Mouse (Mus musculus): Measurements from ENCODE around the gene Nutf2. TPM values are rescaled to one million over a fixed set of nuclear protein-coding genes. Genes with fewer than 3 reads are reported as not detected.

Gene Nutf2
- polyA plus RNA-seq (2014; fragmentation: Nextera tagmentation; extraction: Ambion mirVana): 231 and 265 TPM in 2 replicates

GRCm38 (mm10) chr8:105860143-105860981 lies at the start of gene Nutf2:
Gene Nutf2 (plus strand): TSS chr8:105860580.
- Histone ChIP-seq H3K4me1 (ENCODE audit: control insufficient read depth, insufficient read depth, low read length) (peaks cover 45% of the 10 kb centered on the region), H3K27me3 (ENCODE audit: control insufficient read depth, insufficient read depth, low read length) (no peaks in the 10 kb centered on the region), H3K9me3 (replicated peaks; ENCODE audit: control insufficient read depth, low read length) (no peaks in the 10 kb centered on the region)

GRCm38 (mm10) chr8:105811061-105811460 lies 49.3 kb upstream of the Nutf2 start:
- H3K4me2 ChIP-seq: no peak overlapping the region
- H3K27ac ChIP-seq (ENCODE audit: low read depth, low read length): no peak overlapping the region
- no peak for ATAC-seq (replicated peaks; ENCODE audit: insufficient number of reproducible peaks, low FRiP score, low TSS enrichment)
- H3K27me3 ChIP-seq (ENCODE audit: control insufficient read depth, insufficient read depth, low read length): no peaks in the 10 kb centered on the region
- peaks cover 13% of the 10 kb centered on the region for H3K4me1 ChIP-seq (ENCODE audit: control insufficient read depth, insufficient read depth, low read length)
- 68% methylated on average over 10 of the region's 10 CpGs for WGBS (ENCODE audit: insufficient replicate concordance)
- H3K4me3 ChIP-seq (ENCODE audit: low read depth, low read length): no peak overlapping the region
- H3K36me3 ChIP-seq (ENCODE audit: control insufficient read depth, insufficient read depth, low read length): no peaks in the 10 kb centered on the region
- H3K9ac ChIP-seq (ENCODE audit: low read depth, low read length): no peak overlapping the region
- H3K9me3 ChIP-seq (replicated peaks; ENCODE audit: control insufficient read depth, low read length): no peaks in the 10 kb centered on the region

More at GRCm38 (mm10) chr8:105860143-105860981, at the start of gene Nutf2:
- Histone ChIP-seq H3K36me3 (ENCODE audit: control insufficient read depth, insufficient read depth, low read length) (no peaks in the 10 kb centered on the region), H3K4me2 (peak within 1 kb of the TSS; percentile 88), H3K27ac (ENCODE audit: low read depth, low read length) (peak within 1 kb of the TSS; percentile 92), H3K4me3 (ENCODE audit: low read depth, low read length) (peak within 1 kb of the TSS; percentile 96), H3K9ac (ENCODE audit: low read depth, low read length) (peak within 1 kb of the TSS; percentile 98)
- peak; percentile 96 for ATAC-seq (replicated peaks; ENCODE audit: insufficient number of reproducible peaks, low FRiP score, low TSS enrichment)
- WGBS (ENCODE audit: insufficient replicate concordance): under 1% methylated on average over 55 of the region's 59 CpGs

GRCm38 (mm10) chr8:105811543-105811942 lies 48.8 kb upstream of the Nutf2 start:
- ATAC-seq (replicated peaks; ENCODE audit: insufficient number of reproducible peaks, low FRiP score, low TSS enrichment): no peak
- Histone ChIP-seq H3K4me2 (no peak overlapping the region), H3K9me3 (replicated peaks; ENCODE audit: control insufficient read depth, low read length) (no peaks in the 10 kb centered on the region), H3K27me3 (ENCODE audit: control insufficient read depth, insufficient read depth, low read length) (no peaks in the 10 kb centered on the region), H3K27ac (ENCODE audit: low read depth, low read length) (no peak overlapping the region), H3K36me3 (ENCODE audit: control insufficient read depth, insufficient read depth, low read length) (no peaks in the 10 kb centered on the region), H3K9ac (ENCODE audit: low read depth, low read length) (no peak overlapping the region), H3K4me1 (ENCODE audit: control insufficient read depth, insufficient read depth, low read length) (peaks cover 13% of the 10 kb centered on the region), H3K4me3 (ENCODE audit: low read depth, low read length) (no peak overlapping the region)
- 55% methylated on average over 3 of the region's 3 CpGs for WGBS (ENCODE audit: insufficient replicate concordance)

DNA sequence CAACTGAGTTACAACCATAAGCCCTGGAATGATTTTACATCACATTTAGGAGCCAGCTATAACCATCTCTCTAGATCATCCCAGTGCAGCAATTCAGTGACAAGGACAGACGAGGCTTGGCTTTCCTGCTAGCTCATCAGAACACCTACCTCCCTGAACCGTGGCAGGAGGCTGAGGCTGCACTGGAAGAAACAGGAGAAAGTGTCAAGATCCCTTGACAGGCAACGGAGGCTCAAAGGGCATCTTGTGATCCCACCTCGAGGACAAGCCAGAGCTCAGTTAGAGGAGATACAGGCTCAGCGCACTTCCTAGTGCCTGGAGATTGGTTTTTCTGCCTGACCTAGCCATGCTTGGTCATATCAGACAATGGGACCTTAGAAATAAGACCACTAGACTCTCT lies 47.9 kb upstream of the Nutf2 start:
- H3K27ac ChIP-seq (ENCODE audit: low read depth, low read length): no peak overlapping the region
- peaks cover 13% of the 10 kb centered on the region for H3K4me1 ChIP-seq (ENCODE audit: control insufficient read depth, insufficient read depth, low read length)
- WGBS (ENCODE audit: insufficient replicate concordance): 76% methylated on average over 5 of the region's 5 CpGs

GRCm38 (mm10) chr8:105813241-105813640 lies 47.1 kb upstream of the Nutf2 start:
- 96% methylated on average over 6 of the region's 6 CpGs for WGBS (ENCODE audit: insufficient replicate concordance)

More for the DNA sequence above, 47.9 kb upstream of the Nutf2 start:
- no peaks in the 10 kb centered on the region for H3K9me3 ChIP-seq (replicated peaks; ENCODE audit: control insufficient read depth, low read length)
- H3K4me3 ChIP-seq (ENCODE audit: low read depth, low read length): no peak overlapping the region
- H3K36me3 ChIP-seq (ENCODE audit: control insufficient read depth, insufficient read depth, low read length): no peaks in the 10 kb centered on the region
- H3K4me2 ChIP-seq: no peak overlapping the region
- no peak overlapping the region for H3K9ac ChIP-seq (ENCODE audit: low read depth, low read length)
- ATAC-seq (replicated peaks; ENCODE audit: insufficient number of reproducible peaks, low FRiP score, low TSS enrichment): no peak
- H3K27me3 ChIP-seq (ENCODE audit: control insufficient read depth, insufficient read depth, low read length): no peaks in the 10 kb centered on the region

DNA sequence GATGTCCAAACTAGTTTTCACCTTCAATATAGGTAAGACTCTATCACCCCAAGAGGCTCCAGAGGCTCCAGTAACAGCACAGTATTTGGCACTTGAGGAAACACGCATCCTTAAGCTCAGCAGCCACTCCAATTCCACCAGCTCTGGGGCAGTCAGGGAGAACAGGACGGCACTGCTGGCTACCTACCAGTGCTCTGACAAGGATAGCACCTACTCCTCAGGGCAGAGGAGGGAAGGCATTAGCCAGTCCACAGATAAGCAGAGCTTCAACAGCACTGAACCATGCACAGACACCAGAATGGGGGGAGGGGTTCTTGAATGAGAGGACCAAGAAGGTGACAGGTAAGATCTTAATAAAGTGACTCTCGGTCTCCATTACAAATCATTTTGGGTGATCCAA lies 40.7 kb upstream of the Nutf2 start:
- Histone ChIP-seq H3K4me3 (ENCODE audit: low read depth, low read length) (no peak overlapping the region), H3K36me3 (ENCODE audit: control insufficient read depth, insufficient read depth, low read length) (peaks cover 14% of the 10 kb centered on the region), H3K9me3 (replicated peaks; ENCODE audit: control insufficient read depth, low read length) (no peaks in the 10 kb centered on the region), H3K27me3 (ENCODE audit: control insufficient read depth, insufficient read depth, low read length) (no peaks in the 10 kb centered on the region), H3K4me2 (peak overlapping the region; percentile 35; the same call in 1 of the 2 replicates), H3K4me1 (ENCODE audit: control insufficient read depth, insufficient read depth, low read length) (peaks cover 2% of the 10 kb centered on the region; the same call in 1 of the 2 replicates), H3K9ac (ENCODE audit: low read depth, low read length) (no peak overlapping the region), H3K27ac (ENCODE audit: low read depth, low read length) (0 out of 2 replicates have a peak overlapping the region, but pooled peaks have one; percentile 22)
- ATAC-seq (replicated peaks; ENCODE audit: insufficient number of reproducible peaks, low FRiP score, low TSS enrichment): no peak
- WGBS (ENCODE audit: insufficient replicate concordance): 78% methylated on average over 3 of the region's 3 CpGs

More at GRCm38 (mm10) chr8:105813241-105813640, 47.1 kb upstream of the Nutf2 start:
- Histone ChIP-seq H3K9ac (ENCODE audit: low read depth, low read length) (no peak overlapping the region), H3K27me3 (ENCODE audit: control insufficient read depth, insufficient read depth, low read length) (no peaks in the 10 kb centered on the region), H3K4me2 (no peak overlapping the region), H3K9me3 (replicated peaks; ENCODE audit: control insufficient read depth, low read length) (no peaks in the 10 kb centered on the region), H3K27ac (ENCODE audit: low read depth, low read length) (no peak overlapping the region), H3K4me3 (ENCODE audit: low read depth, low read length) (no peak overlapping the region), H3K36me3 (ENCODE audit: control insufficient read depth, insufficient read depth, low read length) (no peaks in the 10 kb centered on the region), H3K4me1 (ENCODE audit: control insufficient read depth, insufficient read depth, low read length) (peaks cover 13% of the 10 kb centered on the region)
- no peak for ATAC-seq (replicated peaks; ENCODE audit: insufficient number of reproducible peaks, low FRiP score, low TSS enrichment)

DNA sequence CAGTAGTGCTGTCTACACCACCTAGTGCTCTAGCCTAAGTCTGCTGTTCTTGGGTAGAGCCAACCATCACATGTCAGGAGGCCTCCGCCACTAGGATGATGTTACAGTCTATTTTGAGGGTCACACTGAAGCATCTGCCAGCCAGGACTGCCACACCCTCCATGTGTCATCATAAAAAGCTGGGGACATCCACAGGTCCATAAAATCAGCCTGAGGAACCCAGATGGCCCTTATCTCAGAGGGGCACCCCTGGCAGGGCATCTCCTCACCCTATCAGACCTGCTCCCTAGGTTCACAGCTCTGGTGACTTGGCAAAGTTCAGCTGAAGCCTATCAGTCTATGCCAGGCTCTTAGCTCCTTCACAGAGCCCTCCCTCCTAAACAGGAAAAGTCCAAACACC lies 39.5 kb upstream of the Nutf2 start:
- Histone ChIP-seq H3K4me1 (ENCODE audit: control insufficient read depth, insufficient read depth, low read length) (peaks cover 5% of the 10 kb centered on the region), H3K9ac (ENCODE audit: low read depth, low read length) (0 out of 2 replicates have a peak overlapping the region, but pooled peaks have one; percentile 28), H3K9me3 (replicated peaks; ENCODE audit: control insufficient read depth, low read length) (no peaks in the 10 kb centered on the region), H3K4me3 (ENCODE audit: low read depth, low read length) (no peak overlapping the region), H3K27me3 (ENCODE audit: control insufficient read depth, insufficient read depth, low read length) (no peaks in the 10 kb centered on the region), H3K27ac (ENCODE audit: low read depth, low read length) (peak overlapping the region; percentile 78), H3K4me2 (peak overlapping the region; percentile 2; the same call in 1 of the 2 replicates), H3K36me3 (ENCODE audit: control insufficient read depth, insufficient read depth, low read length) (peaks cover 14% of the 10 kb centered on the region)
- 93% methylated on average over 1 of the region's 1 CpGs for WGBS (ENCODE audit: insufficient replicate concordance)
- ATAC-seq (replicated peaks; ENCODE audit: insufficient number of reproducible peaks, low FRiP score, low TSS enrichment): peak; percentile 91

DNA sequence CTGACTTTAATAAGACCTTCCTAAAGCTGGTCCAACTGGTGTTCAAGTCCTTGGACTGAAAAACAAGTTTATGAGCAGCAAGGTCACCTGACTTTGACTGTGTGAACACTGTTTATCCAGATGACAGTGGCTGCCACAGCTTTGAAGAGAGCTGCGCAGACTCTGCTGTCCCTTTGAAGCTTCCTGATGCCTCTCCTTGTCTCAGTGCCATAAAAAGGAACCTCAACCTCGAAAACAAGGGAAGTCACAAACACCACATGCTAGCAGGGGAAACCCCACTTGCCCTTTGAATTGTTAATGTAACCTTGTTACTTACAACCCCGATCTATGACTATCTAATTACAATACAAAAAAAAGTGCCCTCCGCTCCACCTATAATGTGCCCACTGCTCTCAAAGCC lies 34.9 kb upstream of the Nutf2 start:
- ATAC-seq (replicated peaks; ENCODE audit: insufficient number of reproducible peaks, low FRiP score, low TSS enrichment): no peak
- Histone ChIP-seq H3K4me3 (ENCODE audit: low read depth, low read length) (peak overlapping the region; percentile 99), H3K27ac (ENCODE audit: low read depth, low read length) (no peak overlapping the region), H3K4me1 (ENCODE audit: control insufficient read depth, insufficient read depth, low read length) (peaks cover 9% of the 10 kb centered on the region), H3K9ac (ENCODE audit: low read depth, low read length) (peak overlapping the region; percentile 93), H3K27me3 (ENCODE audit: control insufficient read depth, insufficient read depth, low read length) (no peaks in the 10 kb centered on the region), H3K36me3 (ENCODE audit: control insufficient read depth, insufficient read depth, low read length) (peaks cover 14% of the 10 kb centered on the region), H3K4me2 (peak overlapping the region; percentile 90), H3K9me3 (replicated peaks; ENCODE audit: control insufficient read depth, low read length) (no peaks in the 10 kb centered on the region)
- WGBS (ENCODE audit: insufficient replicate concordance): 83% methylated on average over 4 of the region's 4 CpGs
